Mouse (Mus musculus) CH12.LX (cell line): ENCODE data around the gene Igfbp5. TPM values are rescaled to one million over a fixed set of nuclear protein-coding genes. Genes with fewer than 3 reads are reported as not detected.

ENCODE experiments used
- DNase-seq: peaks from one replicate; pipeline ENCODE4 v3.0.0-alpha.2; 2013; ENCODE audit errors: extremely low read depth
- H3K27ac ChIP-seq: 2 replicates; pipeline ENCODE4 v1.5.1; 2012; ENCODE audit warnings: low read depth, mild to moderate bottlenecking, control low read depth, moderate library complexity; ENCODE audit not compliant: insufficient read depth
- H3K27me3 ChIP-seq: replicated peaks from 2 replicates; pipeline ENCODE3; 2012; ENCODE audit warnings: inconsistent platforms
- H3K36me3 ChIP-seq, 2 experiments: replicated peaks in 1 of 2; 2 replicates each; pipeline versions ENCODE3 to v1.6.1; 2012; ENCODE audit warnings: inconsistent platforms in 1 of 2, low read length in 1 of 2, mild to moderate bottlenecking in 1 of 2, mixed read lengths in 1 of 2, moderate library complexity in 1 of 2; ENCODE audit not compliant: control insufficient read depth in 1 of 2, insufficient read depth in 1 of 2
- H3K4me1 ChIP-seq, 2 experiments: 2 replicates each; pipeline ENCODE4 v1.6.1; 2012; ENCODE audit warnings: inconsistent platforms in 1 of 2, moderate library complexity in 1 of 2; ENCODE audit not compliant: insufficient read depth in 2 of 2, control insufficient read depth in 1 of 2
- H3K4me2 ChIP-seq: 2 replicates; pipeline ENCODE4 v1.6.1; 2012; ENCODE audit warnings: low read depth, mild to moderate bottlenecking, control low read depth; ENCODE audit not compliant: poor library complexity, insufficient read depth, severe bottlenecking
- H3K4me3 ChIP-seq, 3 experiments: fragments of 150-350 bp in 1 of 3; sonication (generic) in 1 of 3; replicated peaks in 1 of 3; 2 replicates each; pipeline versions ENCODE3 to v1.5.1; 2011 to 2012; ENCODE audit warnings: low read depth in 2 of 3, low read length in 2 of 3, mild to moderate bottlenecking in 2 of 3, moderate library complexity in 2 of 3, control low read depth in 1 of 3, improper control_type of control experiment in 1 of 3, inconsistent platforms in 1 of 3, mixed read lengths in 1 of 3; ENCODE audit not compliant: poor library complexity in 1 of 3
- H3K79me2 ChIP-seq: replicated peaks from 2 replicates; pipeline ENCODE4 v1.6.1; 2012; ENCODE audit warnings: mild to moderate bottlenecking, moderate library complexity; ENCODE audit not compliant: control insufficient read depth, poor library complexity, insufficient read depth, severe bottlenecking; ENCODE audit errors: extremely low read depth
- H3K9ac ChIP-seq: 2 replicates; pipeline ENCODE4 v1.6.1; 2012; ENCODE audit warnings: low read depth, mild to moderate bottlenecking, control low read depth, moderate library complexity; ENCODE audit not compliant: insufficient read depth
- H3K9me3 ChIP-seq: replicated peaks from 2 replicates; pipeline ENCODE3; 2012; ENCODE audit warnings: low read length, inconsistent platforms, mixed read lengths
- BHLHE40 ChIP-seq: IDR thresholded peaks from 2 replicates; pipeline ENCODE4 v1.6.1; 2011; ENCODE audit warnings: mild to moderate bottlenecking, low read depth, low read length, improper control_type of control experiment
- CHD1 ChIP-seq: IDR thresholded peaks from 2 replicates; pipeline ENCODE4 v1.6.1; 2012; ENCODE audit warnings: low read depth, low read length, improper control_type of control experiment, inconsistent platforms
- CTCF ChIP-seq, 2 experiments: IDR thresholded peaks in 1 of 2; conservative IDR thresholded peaks in 1 of 2; 2 replicates each; pipeline ENCODE4 v1.5.1; 2011 to 2012; ENCODE audit warnings: low read depth in 2 of 2, low read length in 2 of 2, improper control_type of control experiment in 1 of 2, inconsistent platforms in 1 of 2, mild to moderate bottlenecking in 1 of 2, moderate library complexity in 1 of 2
- ELF1 ChIP-seq: IDR thresholded peaks from 2 replicates; pipeline ENCODE4 v1.6.1; 2014; ENCODE audit warnings: low read depth, mild to moderate bottlenecking, inconsistent platforms, low read length, improper control_type of control experiment
- EP300 ChIP-seq: IDR thresholded peaks from 2 replicates; pipeline ENCODE4 v1.6.1; 2011; ENCODE audit warnings: low read length, improper control_type of control experiment
- GABPA ChIP-seq: IDR thresholded peaks from 2 replicates; pipeline ENCODE4 v1.6.1; 2012; ENCODE audit warnings: low read depth, low read length, improper control_type of control experiment, inconsistent platforms; ENCODE audit not compliant: insufficient replicate concordance
- IRF4 ChIP-seq: IDR thresholded peaks from 2 replicates; pipeline ENCODE4 v1.6.1; 2014; ENCODE audit warnings: low read depth, mild to moderate bottlenecking, inconsistent platforms, low read length, improper control_type of control experiment
- JUND ChIP-seq: conservative IDR thresholded peaks from 2 replicates; pipeline ENCODE4 v1.6.1; 2011; ENCODE audit warnings: low read depth, low read length, improper control_type of control experiment
- KAT2A ChIP-seq: IDR thresholded peaks from 2 replicates; pipeline ENCODE4 v1.6.1; 2012; ENCODE audit warnings: low read length, improper control_type of control experiment, inconsistent platforms; ENCODE audit not compliant: insufficient replicate concordance
- MAFK ChIP-seq: IDR thresholded peaks from 2 replicates; pipeline ENCODE4 v1.6.1; 2011; ENCODE audit warnings: low read length, improper control_type of control experiment; ENCODE audit not compliant: insufficient replicate concordance
- MAX ChIP-seq: IDR thresholded peaks from 2 replicates; pipeline ENCODE4 v1.6.1; 2011; ENCODE audit warnings: low read length, improper control_type of control experiment
- MXI1 ChIP-seq: IDR thresholded peaks from 2 replicates; pipeline ENCODE4 v1.6.1; 2011; ENCODE audit warnings: mild to moderate bottlenecking, low read depth, low read length, improper control_type of control experiment
- NELFE ChIP-seq: IDR thresholded peaks from 2 replicates; pipeline ENCODE4 v1.6.1; 2011; ENCODE audit warnings: low read depth, low read length, improper control_type of control experiment
- NRF1 ChIP-seq: IDR thresholded peaks from 2 replicates; pipeline ENCODE4 v1.6.1; 2014; ENCODE audit warnings: low read depth, mild to moderate bottlenecking, inconsistent platforms, low read length, improper control_type of control experiment, moderate library complexity
- PAX5 ChIP-seq: IDR thresholded peaks from 2 replicates; pipeline ENCODE4 v1.6.1; 2012; ENCODE audit warnings: low read length, inconsistent platforms, mixed read lengths
- POLR2A ChIP-seq: IDR thresholded peaks from 2 replicates; pipeline ENCODE4 v1.6.1; 2011; ENCODE audit warnings: low read depth, mild to moderate bottlenecking, improper control_type of control experiment, low read length
- POLR2AphosphoS2 ChIP-seq: IDR thresholded peaks from 2 replicates; pipeline ENCODE4 v1.6.1; 2011; ENCODE audit warnings: low read depth, low read length, improper control_type of control experiment
- TBP ChIP-seq: conservative IDR thresholded peaks from 2 replicates; pipeline ENCODE4 v1.6.1; 2011; ENCODE audit warnings: low read depth, low read length, improper control_type of control experiment
- TCF12 ChIP-seq: IDR thresholded peaks from 2 replicates; pipeline ENCODE4 v1.6.1; 2014; ENCODE audit warnings: low read depth, mild to moderate bottlenecking, inconsistent platforms, low read length, improper control_type of control experiment
- USF1 ChIP-seq: IDR thresholded peaks from 2 replicates; pipeline ENCODE4 v1.6.1; 2014; ENCODE audit warnings: low read depth, mild to moderate bottlenecking, inconsistent platforms, low read length, improper control_type of control experiment
- ZC3H11A ChIP-seq: IDR thresholded peaks from 2 replicates; pipeline ENCODE4 v1.6.1; 2012; ENCODE audit warnings: low read depth, mild to moderate bottlenecking, inconsistent platforms, low read length, improper control_type of control experiment
- ZKSCAN1 ChIP-seq: IDR thresholded peaks from 2 replicates; pipeline ENCODE4 v1.6.1; 2012; ENCODE audit warnings: low read depth, inconsistent platforms, low read length, improper control_type of control experiment, borderline replicate concordance
- ZMIZ1 ChIP-seq: IDR thresholded peaks from 2 replicates; pipeline ENCODE4 v1.6.1; 2012; ENCODE audit warnings: low read depth, mild to moderate bottlenecking, inconsistent platforms, low read length, improper control_type of control experiment
- dilution Hi-C: fragments of 300-500 bp; cut with MboI; formaldehyde crosslinking; loops from 2 replicates; pipeline ENCODE4 v1.14.3; 2020; ENCODE audit warnings: low sequenced_read_pairs; ENCODE audit not compliant: extremely low pct_unique_long_range_greater_than_20kb, extremely low pct_ligation_motif_present
- in situ Hi-C: fragments of 300-500 bp; cut with MboI; formaldehyde crosslinking; loops from 3 replicates; pipeline ENCODE4 v1.14.3; 2019; ENCODE audit warnings: low sequenced_read_pairs, low pct_ligation_motif_present, low pct_unique_long_range_greater_than_20kb, mixed read lengths
- polyA plus RNA-seq: library from polyadenylated mRNA; unstranded; fragments of >175 nt; gene quantifications from 2 replicates; pipeline ENCODE4 v1.2.1, GENCODE M21; 2012; ENCODE audit warnings: low read depth; ENCODE audit not compliant: insufficient read length
- total RNA-seq, 2 experiments: library from RNA; depleted of rRNA; stranded (reverse); fragments of 300-350 nt in 1 of 2; fragments of >200 nt in 1 of 2; gene quantifications; 2 replicates each; pipeline ENCODE4 v1.2.3; 2012 to 2014

Igfbp5 gene
- total and polyA plus RNA-seq, 3 experiments = 0.08 to 0.09 TPM; not detected in 1

- H3K36me3 ChIP-seq = no peaks in the 10 kb centered on the region
- H3K9me3 ChIP-seq = no peaks in the 10 kb centered on the region
- no peak for DNase-seq
- H3K4me1 ChIP-seq = peaks cover 0 to 13% of the 10 kb centered on the region in 2 experiments; a peak in 2 of 4 replicates
- no peak overlapping the region for H3K4me2 ChIP-seq
- in situ Hi-C loops (no loop called here), dilution Hi-C loops (no loop called here)
- no peak overlapping the region for H3K4me3 ChIP-seq
- no peaks in the 10 kb centered on the region for H3K27me3 ChIP-seq
- no peak overlapping the region for H3K9ac ChIP-seq
- TF ChIP-seq ZMIZ1 (no peak), TCF12 (no peak), MAX (no peak), CTCF (conservative IDR thresholded peaks at IDR 0.05 in 1 of 2, IDR thresholded peaks at IDR 0.05 in 1 of 2; ENCODE audit: low read depth in 2 of 2, low read length in 2 of 2) (no peak), PAX5 (no peak), POLR2A (no peak), JUND (no peak), GABPA (no peak), NRF1 (no peak), CHD1 (no peak), BHLHE40 (no peak), KAT2A (no peak), ZKSCAN1 (no peak), MAFK (no peak), TBP (no peak)
- TF ChIP-seq, all 38 proteins: peak for 0
- Histone ChIP-seq H3K79me2 (no peaks in the 10 kb centered on the region), H3K27ac (no peak overlapping the region)
Observed at GRCm38 (mm10) chr1:72913073-72913472, 38.4 kb upstream of the Igfbp5 start.

GRCm38 (mm10) chr1:72895821-72896220, 21.1 kb upstream of the Igfbp5 start:
- TF ChIP-seq ZC3H11A = no peak
- no peak for TF ChIP-seq KAT2A
- no peak for TF ChIP-seq ELF1
- TF ChIP-seq POLR2AphosphoS2 = no peak
- no peak for TF ChIP-seq JUND
- no peak for TF ChIP-seq USF1
- TF ChIP-seq TCF12 = no peak
- TF ChIP-seq BHLHE40 = no peak
- no peak for TF ChIP-seq NELFE
- TF ChIP-seq CHD1 = no peak
- TF ChIP-seq EP300 = no peak
- TF ChIP-seq MXI1 = no peak
- no peak for TF ChIP-seq IRF4
- no peak for TF ChIP-seq POLR2A
- TF ChIP-seq MAX = no peak
- no peak for TF ChIP-seq PAX5
- TF ChIP-seq, all 38 proteins: peak for 0
- Histone ChIP-seq H3K27ac (no peak overlapping the region), H3K9me3 (peaks cover 1% of the 10 kb centered on the region), H3K79me2 (no peaks in the 10 kb centered on the region), H3K9ac (no peak overlapping the region), H3K4me3 (no peak overlapping the region), H3K4me1 (peaks cover 0 to under 1% of the 10 kb centered on the region in 2 experiments; a peak in 2 of 4 replicates), H3K36me3 (no peaks in the 10 kb centered on the region), H3K27me3 (peaks cover 71% of the 10 kb centered on the region), H3K4me2 (no peak overlapping the region)
- in situ Hi-C loops = no loop called here
- dilution Hi-C loops = no loop called here
- no peak for DNase-seq
